In genomic region chr11:117099372-117099771, GRCm38 (mm10) we compare ENCODE assay signal across 23 mouse cellular contexts.
"Had no signal": no experiment of that assay in that cellular context is flagged by ENCODE, and none has a peak within 500 bp of the region (broad histone marks: within the 10 kb centered on the region; RNA-seq: fewer than 3 reads in every experiment).

No protein-coding gene starts in this region.

- H3K9ac ChIP-seq: limb, embryonic 12.5 days; limb, embryonic 15.5 days; liver, embryonic 14.5 days; liver, postnatal 0 days; lung, embryonic 14.5 days; midbrain, embryonic 13.5 days; neural tube, embryonic 13.5 days; stomach, embryonic 15.5 days had no signal

- ATAC-seq: liver, postnatal 0 days; lung, postnatal 0 days; midbrain, embryonic 13.5 days; midbrain, embryonic 16.5 days had no signal

- H3K27me3 ChIP-seq: limb, embryonic 12.5 days; limb, embryonic 15.5 days; midbrain, embryonic 13.5 days; neural tube, embryonic 13.5 days; stomach, embryonic 15.5 days had no signal

- H3K4me3 ChIP-seq: layer of hippocampus, adult 2 months; limb, embryonic 12.5 days; limb, embryonic 15.5 days; megakaryocyte, embryonic 14.5 days; midbrain, embryonic 10.5 days; midbrain, embryonic 13.5 days; myocyte; neural tube, embryonic 13.5 days; stomach, embryonic 15.5 days had no signal

- H3K9me3 ChIP-seq: limb, embryonic 12.5 days; limb, embryonic 15.5 days; midbrain, embryonic 10.5 days; midbrain, embryonic 13.5 days; neural tube, embryonic 13.5 days; stomach, embryonic 15.5 days had no signal

- H3K4me2 ChIP-seq: limb, embryonic 12.5 days; limb, embryonic 15.5 days; liver, embryonic 11.5 days; lung, embryonic 14.5 days; midbrain, embryonic 13.5 days; neural tube, embryonic 13.5 days; stomach, embryonic 15.5 days had no signal

- H3K36me3 ChIP-seq: limb, embryonic 12.5 days; limb, embryonic 15.5 days; midbrain, embryonic 10.5 days; midbrain, embryonic 13.5 days; neural tube, embryonic 13.5 days; stomach, embryonic 15.5 days had no signal

- H3K27ac ChIP-seq: limb, embryonic 12.5 days; liver, embryonic 14.5 days; macrophage; midbrain, embryonic 10.5 days; midbrain, embryonic 13.5 days; neural tube, embryonic 13.5 days had no signal

- DNase-seq: kidney, adult 9 months; kidney, postnatal 25 days; layer of hippocampus, adult 9-11 months; liver, postnatal 0 days; lung, embryonic 14.5 days; retina, postnatal 1 day; right cerebral cortex, postnatal 25 days; spleen, adult 18-20 months; thymus, postnatal 25 days had no signal
